Mouse (Mus musculus) layer of hippocampus, adult 9-11 months (tissue): ENCODE measurements at regions not wholly inside any gene's neighbourhood (a gene's known extent, or its start where the extent isn't known, plus 50 kb on each side); places are given as distances from the start of the nearest gene placed in this dataset.
A peak's percentile ranks its signal among the peaks of the same experiment; 100 is the strongest.

Source experiments
- DNase-seq: peaks from one replicate; pipeline ENCODE4 v3.0.0; 2022

- DNase-seq: no peak
These were observed 110.1 kb upstream of the Adra1d start for GRCm38 (mm10) chr2:131672223-131672622.

GRCm38 (mm10) chr2:131670876-131671275 lies 108.8 kb upstream of the Adra1d start:
- DNase-seq: peak; percentile 37

GRCm38 (mm10) chr2:131667874-131668273 lies 105.8 kb upstream of the Adra1d start:
- DNase-seq: no peak

- DNase-seq: no peak
These were observed 104.8 kb upstream of the Adra1d start for GRCm38 (mm10) chr2:131666841-131667364.

GRCm38 (mm10) chr2:131664575-131664974 lies 102.5 kb upstream of the Adra1d start:
- DNase-seq: peak; percentile 39

- no peak for DNase-seq
These were observed 101.2 kb upstream of the Adra1d start for GRCm38 (mm10) chr2:131663199-131663809.

- no peak for DNase-seq
These were observed 90.1 kb upstream of the Adra1d start for GRCm38 (mm10) chr2:131652197-131652596.

GRCm38 (mm10) chr2:131650611-131651153 lies 88.6 kb upstream of the Adra1d start:
- no peak for DNase-seq

- no peak for DNase-seq
These were observed 82.2 kb upstream of the Adra1d start for GRCm38 (mm10) chr2:131644166-131644858.

GRCm38 (mm10) chr2:131642456-131642855 lies 80.4 kb upstream of the Adra1d start:
- DNase-seq: peak; percentile 62

- DNase-seq: no peak
These were observed 77.0 kb upstream of the Adra1d start for GRCm38 (mm10) chr2:131638996-131639605.

- DNase-seq: no peak
These were observed 73.7 kb upstream of the Adra1d start for GRCm38 (mm10) chr2:131635791-131636190.

GRCm38 (mm10) chr2:131617916-131618315 lies 55.8 kb upstream of the Adra1d start:
- no peak for DNase-seq

GRCm38 (mm10) chr2:131612486-131612885 lies 50.4 kb upstream of the Adra1d start:
- DNase-seq: no peak
